Mouse (Mus musculus): Measurements from ENCODE around the gene Ano6.

DNA sequence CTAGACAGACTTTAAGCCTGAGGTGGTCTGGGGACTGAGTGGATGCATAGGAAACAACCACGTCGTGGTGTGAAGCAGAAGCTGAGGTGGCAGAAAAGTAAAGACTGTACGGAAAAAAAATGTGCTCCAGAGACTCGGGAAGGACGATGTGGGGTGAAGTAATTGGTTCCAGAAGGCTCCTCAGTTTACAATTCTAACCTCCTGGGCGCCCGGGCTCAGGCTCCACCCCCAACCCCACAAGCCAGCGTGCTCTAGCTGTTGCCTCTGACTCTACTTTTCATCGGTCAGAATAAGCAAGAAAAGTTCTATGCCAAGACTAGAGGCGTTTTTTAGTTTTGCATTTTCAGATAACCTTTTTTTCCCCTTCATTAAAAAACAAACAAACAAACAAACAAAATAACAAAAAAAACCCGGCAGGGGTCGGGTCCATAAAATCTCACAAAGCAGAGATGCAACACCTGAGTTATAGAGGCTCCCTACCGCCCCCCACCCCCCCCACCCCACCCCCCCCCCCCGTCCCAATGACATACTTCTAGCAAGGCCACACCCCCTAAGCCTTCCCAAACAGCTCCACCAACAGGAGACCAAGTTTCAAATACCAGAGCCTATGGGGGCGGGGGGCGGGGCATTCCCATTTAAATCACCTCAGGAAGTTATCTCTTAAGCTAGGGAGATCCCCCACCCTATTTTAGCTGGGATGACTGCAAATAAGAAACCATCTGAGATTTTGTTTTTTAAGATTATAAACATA is 221.2 kb downstream of the Ano6 start:
- TF ChIP-seq CTCF (IDR thresholded peaks at IDR 0.05; ENCODE audit: extremely low read depth, insufficient read depth, insufficient read length, insufficient replicate concordance), result no peak
- TF ChIP-seq POLR2A (IDR thresholded peaks at IDR 0.05; ENCODE audit: low read depth, low read length), result no peak

Data from spleen, adult 2 months (tissue).